Mouse (Mus musculus): ENCODE results near the gene Olfr944. TPM values are rescaled to one million over a fixed set of nuclear protein-coding genes. Genes with fewer than 3 reads are reported as not detected.

The Olfr944 gene
- polyA plus RNA-seq (2012; rRNA removed) (not detected in 2 replicates), polyA plus RNA-seq (2014; fragmentation: Nextera tagmentation; extraction: Ambion mirVana) (not detected in 2 replicates)

DNA sequence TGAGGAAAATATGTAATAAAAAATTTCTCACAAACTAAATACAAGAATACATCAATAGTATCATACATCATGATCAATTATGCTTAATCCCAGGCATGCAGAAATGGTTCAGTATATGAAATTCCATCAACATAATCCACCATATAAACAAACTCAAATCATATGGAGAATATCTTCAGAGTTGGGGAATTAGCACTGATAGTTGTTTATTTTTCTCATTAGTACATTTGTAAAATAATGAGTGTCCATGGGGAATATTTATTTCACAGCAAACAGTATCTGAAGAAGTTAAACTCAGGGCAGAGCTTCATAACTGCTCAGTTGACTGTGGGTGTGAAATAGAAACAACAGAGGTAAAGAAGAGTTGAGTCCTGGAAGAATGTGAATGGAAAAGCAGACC, at the start of gene Olfr944:
Gene Olfr944 (plus strand): TSS at position 301 of the 400 bp plus-strand sequence.
- TF ChIP-seq CTCF (IDR thresholded peaks at IDR 0.05; ENCODE audit: low read depth): no peak
- TF ChIP-seq EP300 (IDR thresholded peaks at IDR 0.05; ENCODE audit: low read depth): no peak
- Histone ChIP-seq H3K27ac (no peak within 1 kb of the TSS), H3K9ac (replicated peaks) (no peak within 1 kb of the TSS), H3K9me3 (ENCODE audit: control insufficient read depth, low read length) (no peaks in the 10 kb centered on the region), H3K36me3 (replicated peaks; ENCODE audit: control insufficient read depth, insufficient read depth, low read depth) (no peaks in the 10 kb centered on the region), H3K4me3 (ENCODE audit: insufficient read depth in 1 of 2, low read depth in 2 of 2, low read length in 2 of 2) (no peak within 1 kb of the TSS), H3K4me2 (ENCODE audit: low read depth) (no peak within 1 kb of the TSS), H3K4me1 (replicated peaks; ENCODE audit: control insufficient read depth in 2 of 2, insufficient read depth in 2 of 2, low read length in 1 of 2) (no peaks in the 10 kb centered on the region), H3K27me3 (ENCODE audit: control insufficient read depth, insufficient read depth, low read length) (no peaks in the 10 kb centered on the region)
- DNase-seq (ENCODE audit: low read depth in 3 of 3, low spot score in 3 of 3) (no peak), ATAC-seq (ENCODE audit: insufficient read depth) (no peak)

DNA sequence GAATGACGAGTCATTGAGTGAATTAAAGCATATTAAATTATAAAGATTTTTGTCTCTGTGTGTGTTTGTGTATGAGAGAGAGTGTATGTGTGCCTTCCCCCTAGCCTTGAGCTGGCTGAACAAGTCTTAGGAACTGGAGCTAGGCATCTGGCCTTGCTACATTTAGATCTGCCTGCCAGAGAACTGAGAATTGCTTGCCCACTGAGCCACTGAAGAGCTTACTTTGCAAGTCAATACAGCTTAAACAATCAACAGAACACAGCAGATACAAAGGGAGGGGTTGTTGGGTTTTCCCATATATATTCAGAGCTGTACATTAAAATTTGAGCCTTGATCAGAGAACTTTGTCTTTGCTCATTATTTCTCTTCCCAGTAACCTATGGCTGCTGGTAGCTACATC, 49.3 kb upstream of the Olfr944 start:
- ATAC-seq (ENCODE audit: insufficient read depth) (no peak), DNase-seq (ENCODE audit: low read depth in 3 of 3, low spot score in 3 of 3) (no peak)
- no peak overlapping the region for H3K9ac ChIP-seq (replicated peaks)
- 34% methylated on average over 1 of the region's 1 CpGs for WGBS (ENCODE audit: insufficient replicate concordance)
- TF ChIP-seq EP300 (IDR thresholded peaks at IDR 0.05; ENCODE audit: low read depth) (no peak), CTCF (IDR thresholded peaks at IDR 0.05; ENCODE audit: low read depth) (no peak)
- H3K27me3 ChIP-seq (ENCODE audit: control insufficient read depth, insufficient read depth, low read length): no peaks in the 10 kb centered on the region
- H3K36me3 ChIP-seq (replicated peaks; ENCODE audit: control insufficient read depth, insufficient read depth, low read depth): no peaks in the 10 kb centered on the region
- H3K4me3 ChIP-seq (ENCODE audit: insufficient read depth in 1 of 2, low read depth in 2 of 2, low read length in 2 of 2): no peak overlapping the region
- no peak overlapping the region for H3K27ac ChIP-seq
- H3K4me2 ChIP-seq (ENCODE audit: low read depth): no peak overlapping the region
- no peaks in the 10 kb centered on the region for H3K9me3 ChIP-seq (ENCODE audit: control insufficient read depth, low read length)
- H3K4me1 ChIP-seq (replicated peaks; ENCODE audit: control insufficient read depth in 2 of 2, insufficient read depth in 2 of 2, low read length in 1 of 2): no peaks in the 10 kb centered on the region

DNA sequence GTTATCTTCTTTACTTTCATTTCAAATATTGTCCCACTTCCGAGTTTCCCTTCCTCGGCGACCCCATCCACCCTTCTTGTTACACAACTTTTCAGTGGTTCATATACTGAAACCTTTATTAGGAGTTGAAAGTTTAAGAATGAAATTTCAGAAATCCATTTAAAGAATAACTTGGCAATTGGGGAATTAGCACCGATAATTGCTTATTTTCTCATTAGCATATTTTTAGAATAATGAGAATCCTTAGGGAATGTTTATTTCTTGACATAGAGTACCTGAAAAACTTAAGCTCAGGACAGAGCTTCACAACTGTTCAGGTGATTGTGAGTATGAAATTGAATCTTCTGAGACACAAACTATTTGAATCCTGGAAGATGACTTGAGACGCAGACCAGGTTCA, 35.7 kb upstream of the Olfr944 start, which contains the start of gene Olfr943:
Gene Olfr943 (plus strand): TSS at position 301 of the 400 bp plus-strand sequence.
- 66% methylated on average over 5 of the region's 5 CpGs for WGBS (ENCODE audit: insufficient replicate concordance)
- H3K4me1 ChIP-seq (replicated peaks; ENCODE audit: control insufficient read depth in 2 of 2, insufficient read depth in 2 of 2, low read length in 1 of 2): no peaks in the 10 kb centered on the region
- no peak for DNase-seq (ENCODE audit: low read depth in 3 of 3, low spot score in 3 of 3)
- H3K27me3 ChIP-seq (ENCODE audit: control insufficient read depth, insufficient read depth, low read length): no peaks in the 10 kb centered on the region
- H3K36me3 ChIP-seq (replicated peaks; ENCODE audit: control insufficient read depth, insufficient read depth, low read depth): no peaks in the 10 kb centered on the region
- no peak within 1 kb of the TSS for H3K9ac ChIP-seq (replicated peaks)
- TF ChIP-seq CTCF (IDR thresholded peaks at IDR 0.05; ENCODE audit: low read depth): no peak
- no peak for TF ChIP-seq EP300 (IDR thresholded peaks at IDR 0.05; ENCODE audit: low read depth)
- H3K9me3 ChIP-seq (ENCODE audit: control insufficient read depth, low read length): no peaks in the 10 kb centered on the region
- no peak within 1 kb of the TSS for H3K27ac ChIP-seq
- no peak within 1 kb of the TSS for H3K4me2 ChIP-seq (ENCODE audit: low read depth)
- ATAC-seq (ENCODE audit: insufficient read depth): no peak
- H3K4me3 ChIP-seq (ENCODE audit: insufficient read depth in 1 of 2, low read depth in 2 of 2, low read length in 2 of 2): no peak within 1 kb of the TSS

DNA sequence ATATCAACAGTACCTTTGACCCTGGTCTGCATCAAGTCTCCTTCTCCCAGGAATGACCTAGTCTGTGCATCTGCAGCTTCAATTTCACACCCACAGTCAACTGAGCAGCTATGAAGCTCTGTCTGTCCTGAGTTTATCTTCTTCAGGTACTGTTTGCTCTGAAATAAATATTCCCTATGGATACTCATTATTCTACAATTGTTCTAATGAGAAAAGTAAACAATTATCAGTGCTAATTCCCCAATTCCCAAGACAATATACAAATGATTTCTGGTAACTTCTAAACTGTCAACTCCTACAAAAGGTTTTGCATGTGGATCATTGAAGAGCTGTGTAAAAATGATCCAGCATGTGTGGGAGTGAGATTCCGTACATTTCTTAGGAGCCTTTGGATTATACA, 48.2 kb downstream of the Olfr944 start, which contains the start of gene Olfr1537:
Gene Olfr1537 (minus strand): TSS at position 101 of the 400 bp plus-strand sequence.
- Histone ChIP-seq H3K27ac (no peak within 1 kb of the TSS), H3K4me2 (ENCODE audit: low read depth) (no peak within 1 kb of the TSS), H3K4me1 (replicated peaks; ENCODE audit: control insufficient read depth in 2 of 2, insufficient read depth in 2 of 2, low read length in 1 of 2) (no peaks in the 10 kb centered on the region), H3K27me3 (ENCODE audit: control insufficient read depth, insufficient read depth, low read length) (no peaks in the 10 kb centered on the region), H3K9me3 (ENCODE audit: control insufficient read depth, low read length) (no peaks in the 10 kb centered on the region), H3K9ac (replicated peaks) (no peak within 1 kb of the TSS), H3K36me3 (replicated peaks; ENCODE audit: control insufficient read depth, insufficient read depth, low read depth) (no peaks in the 10 kb centered on the region), H3K4me3 (ENCODE audit: insufficient read depth in 1 of 2, low read depth in 2 of 2, low read length in 2 of 2) (no peak within 1 kb of the TSS)
- TF ChIP-seq CTCF (IDR thresholded peaks at IDR 0.05; ENCODE audit: low read depth) (no peak), EP300 (IDR thresholded peaks at IDR 0.05; ENCODE audit: low read depth) (no peak)
- WGBS (ENCODE audit: insufficient replicate concordance): 55% methylated on average over 1 of the region's 1 CpGs
- DNase-seq (ENCODE audit: low read depth in 3 of 3, low spot score in 3 of 3) (no peak), ATAC-seq (ENCODE audit: insufficient read depth) (no peak)

Other genes starting within 250 kb of the Olfr944 start
- gene Olfr933, start 229.6 kb upstream of the Olfr944 start, polyA plus RNA-seq (2012; rRNA removed): not detected in 2 replicates
- gene Olfr933, start 229.6 kb upstream of the Olfr944 start, polyA plus RNA-seq (2014; fragmentation: Nextera tagmentation; extraction: Ambion mirVana): not detected in 2 replicates
- not detected in 2 replicates for gene Olfr934, start 213.6 kb upstream of the Olfr944 start, polyA plus RNA-seq (2012; rRNA removed)
- gene Olfr934, start 213.6 kb upstream of the Olfr944 start, polyA plus RNA-seq (2014; fragmentation: Nextera tagmentation; extraction: Ambion mirVana): not detected in 2 replicates
- gene Olfr935, start 202.2 kb upstream of the Olfr944 start, polyA plus RNA-seq (2012; rRNA removed): not detected in 2 replicates
- gene Olfr935, start 202.2 kb upstream of the Olfr944 start, polyA plus RNA-seq (2014; fragmentation: Nextera tagmentation; extraction: Ambion mirVana): not detected in 2 replicates
- gene Olfr146, start 178.5 kb upstream of the Olfr944 start, polyA plus RNA-seq (2012; rRNA removed): not detected in 2 replicates
- not detected in 2 replicates for gene Olfr146, start 178.5 kb upstream of the Olfr944 start, polyA plus RNA-seq (2014; fragmentation: Nextera tagmentation; extraction: Ambion mirVana)
- gene Olfr937, start 137.0 kb upstream of the Olfr944 start, polyA plus RNA-seq (2012; rRNA removed): not detected in 2 replicates
- not detected in 2 replicates for gene Olfr937, start 137.0 kb upstream of the Olfr944 start, polyA plus RNA-seq (2014; fragmentation: Nextera tagmentation; extraction: Ambion mirVana)
- gene Olfr938, start 123.0 kb upstream of the Olfr944 start, polyA plus RNA-seq (2012; rRNA removed): not detected in 2 replicates
- gene Olfr938, start 123.0 kb upstream of the Olfr944 start, polyA plus RNA-seq (2014; fragmentation: Nextera tagmentation; extraction: Ambion mirVana): not detected in 2 replicates
- gene Olfr27, start 73.8 kb upstream of the Olfr944 start, polyA plus RNA-seq (2012; rRNA removed): not detected in 2 replicates
- not detected in 2 replicates for gene Olfr27, start 73.8 kb upstream of the Olfr944 start, polyA plus RNA-seq (2014; fragmentation: Nextera tagmentation; extraction: Ambion mirVana)
- gene Olfr943, start 35.6 kb upstream of the Olfr944 start, polyA plus RNA-seq (2012; rRNA removed): not detected in 2 replicates
- gene Olfr943, start 35.6 kb upstream of the Olfr944 start, polyA plus RNA-seq (2014; fragmentation: Nextera tagmentation; extraction: Ambion mirVana): not detected in 2 replicates
- gene Olfr1537, start 48.1 kb downstream of the Olfr944 start, polyA plus RNA-seq (2012; rRNA removed): not detected in 2 replicates
- not detected in 2 replicates for gene Olfr1537, start 48.1 kb downstream of the Olfr944 start, polyA plus RNA-seq (2014; fragmentation: Nextera tagmentation; extraction: Ambion mirVana)
- gene Olfr945, start 74.9 kb downstream of the Olfr944 start, polyA plus RNA-seq (2012; rRNA removed): not detected in 2 replicates
- gene Olfr945, start 74.9 kb downstream of the Olfr944 start, polyA plus RNA-seq (2014; fragmentation: Nextera tagmentation; extraction: Ambion mirVana): not detected in 2 replicates
- gene Olfr948, start 124.1 kb downstream of the Olfr944 start, polyA plus RNA-seq (2012; rRNA removed): not detected in 2 replicates
- not detected in 2 replicates for gene Olfr948, start 124.1 kb downstream of the Olfr944 start, polyA plus RNA-seq (2014; fragmentation: Nextera tagmentation; extraction: Ambion mirVana)
- not detected in 2 replicates for gene Olfr951, start 185.5 kb downstream of the Olfr944 start, polyA plus RNA-seq (2012; rRNA removed)
- gene Olfr951, start 185.5 kb downstream of the Olfr944 start, polyA plus RNA-seq (2014; fragmentation: Nextera tagmentation; extraction: Ambion mirVana): not detected in 2 replicates
- not detected in 2 replicates for gene Olfr952, start 225.2 kb downstream of the Olfr944 start, polyA plus RNA-seq (2012; rRNA removed)
- not detected in 2 replicates for gene Olfr952, start 225.2 kb downstream of the Olfr944 start, polyA plus RNA-seq (2014; fragmentation: Nextera tagmentation; extraction: Ambion mirVana)

All from liver, embryonic 14.5 days (tissue).